Mouse (Mus musculus): ENCODE results near the gene Pm20d1.
A peak's percentile ranks its signal among the peaks of the same experiment; 100 is the strongest.

The Pm20d1 gene

DNA sequence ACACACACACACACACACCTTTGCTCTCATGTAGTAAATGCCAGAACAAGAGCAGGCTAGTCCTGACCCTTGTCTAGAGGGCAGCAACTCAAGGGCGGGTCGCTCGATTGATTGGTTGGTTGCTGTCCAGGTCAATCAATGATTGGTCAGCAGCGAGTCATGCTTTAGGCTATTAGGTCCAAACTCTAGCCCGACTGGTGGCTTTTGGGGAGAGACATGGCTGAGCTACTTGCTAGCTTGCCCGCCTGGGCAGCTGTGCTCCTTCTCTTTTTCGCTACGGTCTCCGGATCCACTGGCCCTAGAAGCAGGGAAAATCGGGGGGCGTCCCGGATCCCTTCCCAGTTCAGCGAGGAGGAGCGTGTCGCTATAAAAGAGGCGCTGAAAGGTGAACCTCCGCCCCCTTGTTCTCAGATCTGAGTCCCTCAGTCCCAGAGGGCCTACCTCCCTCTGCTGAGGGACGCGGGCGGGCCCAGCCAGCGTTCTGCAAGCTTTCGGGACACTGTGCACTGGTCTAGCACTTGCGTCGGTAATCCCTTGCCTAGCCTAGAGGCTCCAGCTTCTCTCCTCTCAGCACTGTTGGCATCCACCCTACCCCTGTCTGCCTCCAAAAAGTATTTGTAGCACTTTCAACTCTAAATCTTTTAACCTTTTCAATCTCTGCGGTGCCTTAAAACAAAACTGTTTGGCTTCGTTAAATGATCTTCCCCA is at the start of gene Pm20d1:
Pm20d1 (plus strand) TSS at position 180 of the 708 bp plus-strand sequence.
- peak; percentile 73 for DNase-seq

DNA sequence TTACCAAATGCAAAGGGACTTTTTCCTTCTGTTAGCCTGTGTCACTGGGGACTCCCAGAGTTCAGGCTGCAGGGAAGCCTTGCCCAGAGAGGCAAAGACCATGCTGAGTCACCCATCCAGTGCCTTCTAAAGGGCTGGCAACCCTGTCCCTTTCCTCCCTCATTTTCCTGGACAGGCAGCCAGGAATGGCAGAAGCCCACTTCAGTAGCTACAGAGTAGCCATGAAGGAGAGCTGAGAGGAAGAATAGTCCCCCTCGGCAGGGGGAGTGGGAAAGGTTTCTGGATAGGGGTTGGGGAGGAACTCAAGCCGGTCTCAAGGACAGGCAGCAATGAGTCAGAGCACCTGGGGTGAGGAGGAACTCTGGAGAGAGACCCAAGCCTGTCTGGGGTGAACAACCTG is 49.4 kb upstream of the Pm20d1 start:
- DNase-seq, result no peak

DNA sequence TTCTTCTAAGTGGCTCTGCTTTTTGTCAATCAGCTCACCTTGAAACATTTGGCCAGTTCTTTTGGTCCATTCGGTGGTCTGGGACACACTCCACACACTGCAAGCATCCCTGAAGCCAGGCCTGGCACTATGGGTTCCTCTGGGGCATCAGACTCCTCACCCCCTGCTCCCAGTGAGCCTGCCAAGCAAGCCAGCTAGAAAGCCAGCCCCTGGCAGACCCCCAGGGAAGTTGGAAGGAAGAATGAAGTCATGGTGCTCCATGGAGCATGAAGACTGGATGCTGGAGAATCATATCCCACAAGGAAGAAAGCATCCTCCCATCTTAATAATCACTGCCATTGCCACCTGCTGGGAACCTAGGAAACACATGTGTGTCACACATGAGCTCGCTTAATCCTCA is 48.5 kb upstream of the Pm20d1 start:
- no peak for DNase-seq

DNA sequence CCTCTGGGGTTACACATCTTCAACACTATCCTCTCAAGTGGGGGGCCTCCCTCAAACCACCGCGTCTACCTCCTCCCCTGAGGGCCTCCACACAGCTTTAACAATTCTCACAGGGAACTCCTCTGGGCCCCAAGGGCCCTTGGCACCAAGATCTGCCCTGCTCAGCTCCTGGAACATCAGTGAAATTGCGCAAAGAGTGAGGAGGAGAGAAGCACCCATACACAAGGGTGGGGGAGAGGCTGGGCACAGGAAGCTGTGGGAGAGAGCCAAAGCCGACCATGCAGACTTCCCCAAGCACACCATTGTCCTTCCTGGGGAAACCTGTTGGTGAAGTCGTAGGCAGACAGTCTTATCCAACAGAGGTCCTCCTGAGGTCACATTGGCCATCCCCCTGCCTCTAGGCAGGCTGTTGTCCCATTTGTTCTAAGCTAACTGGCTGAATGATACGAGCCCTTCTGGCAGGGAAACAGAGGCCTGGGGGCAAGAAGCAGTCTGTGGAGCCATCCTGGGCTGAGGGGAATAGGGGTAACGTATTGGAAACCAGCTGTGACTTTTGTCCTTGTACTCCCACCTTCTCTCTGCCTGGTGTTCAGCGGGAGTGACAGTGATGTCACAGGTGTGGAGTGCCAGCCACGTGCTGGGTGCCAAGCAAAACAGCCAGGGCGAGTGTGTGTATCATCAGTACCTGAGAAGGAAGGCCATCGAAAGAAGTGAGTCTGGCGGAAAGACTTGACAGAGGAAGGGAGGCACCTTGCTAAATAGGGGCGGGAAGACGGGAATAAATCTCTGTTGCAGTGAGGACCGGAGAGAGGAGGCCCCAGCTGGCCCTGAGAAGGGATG is 47.3 kb upstream of the Pm20d1 start:
- DNase-seq, result no peak

DNA sequence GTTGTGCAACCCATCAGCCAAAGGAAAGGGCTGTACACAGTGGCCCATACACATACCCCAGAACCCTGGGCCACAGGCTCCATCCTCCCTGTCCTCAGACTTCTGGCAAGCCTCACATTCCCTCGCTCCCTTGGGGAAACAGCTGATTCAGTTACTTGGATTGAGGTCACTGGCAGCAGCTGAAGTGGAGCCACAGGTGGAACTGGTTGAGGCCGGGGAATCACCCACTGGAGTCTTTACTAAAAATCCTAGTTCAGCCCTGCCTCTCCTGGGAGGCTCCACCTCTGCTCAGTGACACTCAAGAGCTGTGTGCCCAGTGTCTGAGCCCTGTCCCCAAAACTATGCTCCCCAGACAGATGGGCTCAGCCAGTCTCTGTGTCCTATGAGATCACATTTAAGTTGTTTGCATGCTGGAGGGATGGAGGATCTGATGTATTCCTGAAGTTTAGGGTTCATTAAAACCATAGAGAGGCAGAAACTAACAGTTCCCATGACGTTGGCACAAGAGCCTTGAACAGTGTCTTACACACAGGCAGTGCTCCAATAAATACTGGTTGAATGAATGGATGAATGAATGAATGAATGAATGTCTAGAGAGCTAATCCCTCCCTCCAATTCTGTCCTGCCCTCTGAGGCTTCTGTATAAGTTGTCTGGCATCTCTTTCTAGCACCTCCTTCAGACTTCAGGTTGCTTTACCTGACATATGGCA is 45.8 kb upstream of the Pm20d1 start:
- peak; percentile 17 for DNase-seq

DNA sequence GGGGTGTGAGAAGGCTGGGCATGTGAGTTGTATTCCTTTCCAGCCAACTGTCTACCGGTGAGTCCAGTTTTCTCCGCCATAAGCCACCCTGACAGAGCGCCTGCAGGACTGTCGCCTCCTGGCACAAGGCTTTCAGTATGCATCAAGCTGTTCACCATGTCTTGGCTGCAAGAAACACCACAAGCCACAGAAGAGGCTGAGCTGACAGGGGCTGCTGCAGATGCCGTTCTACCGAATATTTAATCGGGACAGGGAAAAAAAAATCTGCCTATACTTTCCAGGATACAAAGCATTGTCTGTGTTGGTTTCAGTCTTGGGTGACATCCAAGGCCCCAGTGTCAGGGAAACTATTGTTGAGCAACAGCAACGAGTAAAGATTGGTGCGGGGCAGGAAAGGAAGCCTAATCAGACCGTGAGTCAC is 45.3 kb upstream of the Pm20d1 start:
- no peak for DNase-seq

DNA sequence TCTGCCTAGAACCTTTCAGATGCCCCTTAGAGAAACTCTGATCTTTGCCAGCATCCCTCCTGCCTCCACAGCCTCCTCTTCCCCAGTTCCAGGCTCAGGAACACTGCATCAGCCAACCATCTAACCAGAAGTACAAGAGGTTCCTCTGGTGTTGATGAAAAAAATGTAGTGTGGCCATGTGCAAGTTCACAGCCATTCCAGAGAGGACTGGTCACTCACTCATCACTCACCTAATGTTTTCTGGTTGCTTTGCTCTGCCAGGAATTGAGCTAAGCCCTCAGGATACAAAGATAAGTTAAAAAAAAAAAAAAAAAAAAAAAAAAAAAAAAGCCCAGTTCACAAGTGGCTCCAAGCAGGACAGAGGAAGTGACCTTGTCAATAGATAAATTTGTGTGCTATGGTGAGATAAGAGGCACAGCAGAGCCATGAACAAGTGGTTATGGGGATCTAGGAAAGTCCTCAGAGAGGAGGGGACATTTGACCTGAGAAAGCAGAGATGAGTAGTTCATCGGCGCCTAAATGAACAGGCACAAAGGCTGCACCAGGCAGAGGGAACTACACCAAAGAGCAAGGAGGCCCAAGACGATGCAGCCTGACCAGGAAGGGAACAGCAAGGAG is 42.9 kb upstream of the Pm20d1 start:
- no peak for DNase-seq

DNA sequence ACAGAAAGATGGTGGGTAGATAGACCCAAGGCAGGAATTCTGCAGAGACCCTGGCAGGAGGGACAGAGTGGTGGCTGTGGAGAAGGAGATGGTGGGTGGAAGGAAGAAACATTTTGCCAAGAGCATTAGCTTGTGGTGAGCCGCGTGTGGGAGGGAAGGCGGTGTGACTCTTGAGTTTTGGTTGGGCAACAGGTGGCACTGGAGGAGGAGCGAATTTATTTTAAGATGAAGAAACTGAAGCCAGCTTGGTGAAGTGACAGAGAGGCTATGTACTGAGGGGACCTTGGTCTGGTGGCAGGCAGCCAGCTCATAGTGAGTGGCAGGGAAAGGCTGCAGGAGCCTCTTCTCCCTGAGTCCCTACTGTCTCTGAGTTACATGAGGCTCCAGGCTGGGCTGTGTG is 42.3 kb upstream of the Pm20d1 start:
- DNase-seq, result no peak

DNA sequence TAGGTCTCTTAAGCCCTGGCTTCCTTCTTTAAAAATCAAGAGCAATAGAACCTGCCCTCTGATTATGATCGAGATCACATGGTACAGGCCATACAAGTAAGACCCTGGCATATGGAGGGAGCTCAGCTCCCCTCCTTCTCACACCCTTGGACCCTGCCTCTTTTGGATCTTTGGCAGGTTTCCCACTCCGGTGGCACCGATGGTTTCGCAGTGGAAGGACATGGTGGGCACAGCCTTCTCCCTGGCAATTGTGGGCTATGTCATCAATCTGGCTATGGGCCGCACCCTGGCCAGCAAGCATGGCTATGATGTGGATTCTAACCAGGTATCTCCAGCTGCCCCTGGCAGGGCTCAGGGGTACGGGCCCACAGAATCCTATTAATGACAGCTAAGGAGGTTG is 40.0 kb upstream of the Pm20d1 start:
- no peak for DNase-seq

DNA sequence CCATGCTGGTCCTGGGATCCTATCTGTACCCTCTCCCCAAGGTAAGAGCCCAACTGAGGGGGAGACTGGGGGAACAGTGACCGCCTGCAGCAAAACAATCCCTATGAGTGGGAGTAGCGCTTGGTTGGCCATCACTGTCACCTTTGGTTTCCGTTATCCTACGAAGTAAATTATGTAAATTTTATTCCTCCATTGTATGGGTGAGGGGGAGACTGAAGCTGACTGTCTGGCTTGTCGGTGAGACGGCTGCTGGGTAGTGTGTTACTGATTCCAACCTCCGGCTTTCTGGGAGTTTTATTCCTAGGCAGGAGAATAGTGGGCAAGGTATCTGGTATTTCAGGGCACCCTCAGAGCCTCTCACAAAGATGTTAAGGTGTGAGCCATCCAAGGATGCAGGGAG is 38.4 kb upstream of the Pm20d1 start:
- no peak for DNase-seq

DNA sequence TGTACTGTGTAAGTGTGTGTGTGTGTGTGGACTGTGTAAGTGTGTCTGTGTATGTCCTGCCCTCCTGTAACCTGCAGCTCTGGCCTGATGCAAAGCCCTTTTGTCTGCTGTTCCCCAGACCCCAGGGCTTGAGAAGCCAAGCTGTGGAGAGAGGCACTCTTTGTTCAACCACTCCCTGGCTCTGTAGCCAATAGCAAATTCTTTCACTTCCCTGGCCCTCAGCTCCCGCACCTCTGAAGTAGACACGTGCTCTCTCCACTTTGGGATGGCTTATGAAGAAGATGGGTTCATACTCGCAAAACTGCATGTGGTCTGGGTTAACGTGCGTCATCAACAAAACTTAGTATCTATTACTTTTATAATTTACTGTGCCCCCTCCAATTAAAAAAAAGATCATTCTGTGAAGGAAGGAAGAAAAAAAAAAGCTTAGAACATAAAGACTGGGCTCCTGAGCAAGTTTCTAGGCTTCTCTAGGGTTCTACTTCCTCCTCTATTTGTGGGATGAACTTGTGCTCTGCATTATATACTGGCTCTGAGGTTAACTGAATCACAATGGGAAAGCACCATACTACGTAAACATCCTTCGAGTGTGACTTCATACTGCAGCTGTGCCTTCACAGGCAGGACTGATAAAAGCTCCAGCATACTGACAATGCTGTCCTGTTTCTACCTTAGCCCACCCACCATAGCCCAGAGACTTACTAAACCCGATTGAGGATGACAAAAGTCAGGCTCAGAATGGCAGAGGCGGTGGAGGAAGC is 37.3 kb upstream of the Pm20d1 start:
- peak; percentile 16 for DNase-seq

DNA sequence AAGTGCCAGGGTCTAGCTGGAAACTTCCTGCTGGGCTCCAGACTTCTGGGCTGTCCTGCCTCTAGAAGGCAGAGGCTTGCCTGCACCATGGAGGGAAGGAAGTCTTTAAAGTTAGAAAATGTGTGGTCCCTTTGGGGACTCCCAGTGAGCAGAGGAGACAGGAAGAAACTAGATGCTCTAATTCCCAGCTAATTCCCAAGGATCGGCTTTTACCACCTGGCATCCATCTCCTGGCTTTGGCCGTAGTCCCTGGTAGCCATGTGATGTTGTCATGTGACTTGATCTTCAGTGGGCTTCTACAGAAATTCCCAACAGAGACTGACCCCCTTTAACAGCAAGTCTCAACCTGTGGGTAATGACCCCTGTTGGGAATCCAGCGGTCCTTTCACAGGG is 36.8 kb upstream of the Pm20d1 start:
- no peak for DNase-seq

DNA sequence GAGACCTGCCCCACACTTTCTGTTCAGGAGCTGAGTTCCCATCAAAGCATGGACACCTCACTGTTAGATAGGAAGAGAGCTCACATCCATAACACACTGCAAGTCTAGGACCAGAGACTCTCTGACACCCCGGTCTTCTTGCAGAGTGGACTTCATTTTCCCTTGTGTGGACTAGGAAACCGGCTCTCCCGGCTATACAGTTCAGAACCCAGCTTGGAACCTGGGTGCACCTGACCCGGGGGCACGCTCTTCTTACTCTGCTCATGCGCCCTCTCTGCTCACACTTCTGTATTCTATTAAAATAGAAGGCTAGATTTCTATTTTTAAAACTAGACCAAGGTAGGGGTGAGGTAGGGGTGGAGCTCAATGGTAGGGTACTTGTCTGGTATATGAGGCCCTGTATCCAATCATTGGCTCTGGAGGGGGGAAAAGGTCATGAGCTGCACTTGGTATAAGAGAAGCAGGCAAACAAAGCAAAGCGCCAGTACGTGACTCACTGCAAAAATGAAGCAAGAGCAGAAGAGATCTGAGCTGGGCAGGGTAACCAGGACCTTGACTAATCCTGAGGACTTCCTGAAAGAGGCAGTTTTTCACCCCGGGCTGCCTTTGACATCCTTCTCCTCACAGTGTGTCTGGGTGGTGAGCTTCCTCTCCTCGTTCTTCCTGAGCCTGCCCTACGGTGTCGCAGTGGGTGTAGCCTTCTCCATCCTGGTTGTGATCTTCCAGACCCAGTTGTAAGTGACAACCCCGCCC is 35.9 kb upstream of the Pm20d1 start:
- DNase-seq, result no peak

DNA sequence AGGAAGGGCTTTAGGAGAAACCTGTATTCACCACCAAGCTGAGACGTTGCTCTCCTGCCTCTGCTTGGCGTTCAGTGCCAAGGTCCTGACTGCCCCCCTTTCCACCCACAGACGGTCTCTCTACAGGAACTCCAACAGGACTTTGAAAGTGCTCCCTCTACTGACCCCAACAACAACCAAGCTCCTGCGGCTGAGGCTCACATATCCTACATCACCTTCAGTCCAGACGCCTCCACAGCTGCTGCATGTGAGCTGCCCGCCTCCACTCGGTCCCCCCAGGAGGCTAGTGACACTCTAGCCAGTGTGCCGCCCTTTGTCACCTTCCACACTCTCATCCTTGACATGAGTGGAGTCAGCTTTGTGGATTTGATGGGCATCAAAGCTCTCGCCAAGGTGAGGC is 33.5 kb upstream of the Pm20d1 start:
- DNase-seq, result no peak

DNA sequence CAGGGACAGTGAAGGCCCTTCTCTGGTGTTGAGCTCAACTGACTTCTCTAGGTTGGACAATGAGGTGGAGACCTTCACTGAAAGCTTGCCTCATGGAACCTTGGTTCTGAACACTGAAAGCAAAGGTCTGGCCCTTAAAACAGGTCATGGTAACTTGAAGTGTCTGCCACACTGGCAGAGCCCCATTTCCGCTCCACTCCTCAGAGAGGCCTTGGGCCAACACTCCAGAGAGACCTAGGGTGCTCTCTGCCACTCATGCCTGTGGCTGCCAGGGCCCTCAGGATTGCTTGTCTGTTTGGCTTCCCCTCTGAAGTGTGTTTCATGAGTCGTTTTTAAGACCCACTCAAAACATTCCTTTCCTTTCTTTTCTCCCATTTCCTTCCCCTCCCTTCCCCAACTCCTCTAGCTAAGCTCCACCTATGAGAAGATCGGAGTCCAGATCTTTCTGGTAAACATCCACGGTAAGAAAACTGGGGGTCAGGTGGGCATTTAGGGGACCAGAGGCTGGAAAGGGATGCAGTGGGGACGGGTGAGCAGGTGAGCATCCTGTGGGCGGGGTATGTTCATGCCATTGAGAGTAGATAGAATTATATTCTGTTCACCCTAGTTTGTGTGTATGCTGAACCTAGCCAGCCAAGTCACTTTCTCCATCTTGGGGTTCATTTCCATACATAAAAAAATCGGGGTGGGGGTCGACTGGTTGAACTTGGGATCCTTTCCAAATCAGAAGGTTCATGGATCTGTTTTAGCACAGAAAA is 32.4 kb upstream of the Pm20d1 start:
- no peak for DNase-seq

DNA sequence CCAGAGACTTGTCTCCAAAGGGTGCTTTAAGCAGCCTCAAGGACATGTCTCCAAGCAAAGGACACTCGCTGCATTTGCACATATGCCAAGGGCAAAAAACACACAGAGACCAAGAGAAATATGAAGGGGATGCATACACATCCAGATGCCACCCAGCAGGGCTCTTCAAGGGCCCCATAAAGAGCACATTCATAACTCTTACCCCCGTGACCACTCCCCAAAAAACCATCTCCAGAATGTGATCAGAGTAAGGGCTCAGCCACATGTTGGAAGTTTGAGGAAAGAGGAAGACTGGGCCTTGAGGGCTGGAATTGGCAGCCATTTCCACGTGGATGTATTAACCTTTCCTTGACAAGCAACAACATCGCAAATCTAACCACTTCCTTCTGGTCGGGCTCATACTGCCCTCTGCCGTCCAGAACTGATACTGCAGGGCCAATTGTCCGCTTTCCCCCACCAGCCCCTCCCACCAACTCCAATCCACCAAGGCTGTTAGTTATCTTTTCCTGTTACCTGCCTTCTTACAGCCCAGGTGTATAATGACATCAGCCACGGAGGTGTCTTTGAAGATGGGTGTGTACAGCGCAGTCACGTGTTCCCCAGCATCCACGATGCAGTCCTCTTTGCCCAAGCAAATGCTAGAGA is 31.7 kb upstream of the Pm20d1 start:
- DNase-seq, result peak; percentile 76

DNA sequence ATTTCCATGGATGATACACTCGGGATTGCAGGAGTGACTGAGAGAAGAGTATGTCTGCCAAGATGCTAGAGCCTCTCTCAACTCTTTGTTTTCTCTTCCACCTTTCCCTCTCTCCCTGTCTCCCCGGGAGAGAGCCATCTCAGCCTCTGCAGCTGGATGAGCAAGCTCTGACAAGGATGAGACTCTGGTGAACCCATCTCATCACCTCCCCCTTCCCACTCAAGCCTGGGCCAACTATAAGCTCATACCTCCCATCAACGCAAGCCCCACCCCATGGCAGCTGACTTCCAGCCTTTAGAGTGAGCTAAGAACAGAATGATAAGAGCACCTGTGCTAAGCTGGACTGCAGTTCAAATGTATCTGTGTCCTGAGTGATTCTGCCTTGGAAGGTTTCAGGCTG is 27.9 kb upstream of the Pm20d1 start:
- no peak for DNase-seq

DNA sequence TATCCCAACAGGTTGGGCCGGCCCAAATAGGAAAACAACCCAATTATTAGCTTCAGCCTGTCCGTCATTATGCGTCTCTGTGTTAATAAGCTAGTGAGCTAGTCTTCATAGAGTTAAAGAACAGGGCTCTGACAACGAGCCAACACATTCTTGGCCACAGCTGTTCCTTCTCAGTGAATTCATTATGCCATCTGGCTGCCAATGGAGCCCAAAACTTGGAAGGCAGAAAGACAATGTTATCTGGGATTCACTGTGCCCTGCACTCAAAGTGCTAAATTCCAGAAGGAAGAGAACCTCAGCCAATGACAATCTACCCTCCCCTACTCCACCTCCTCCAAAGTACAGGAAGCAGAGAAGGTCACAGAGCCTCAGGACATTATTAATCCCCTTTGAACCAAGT is 26.5 kb upstream of the Pm20d1 start:
- no peak for DNase-seq

DNA sequence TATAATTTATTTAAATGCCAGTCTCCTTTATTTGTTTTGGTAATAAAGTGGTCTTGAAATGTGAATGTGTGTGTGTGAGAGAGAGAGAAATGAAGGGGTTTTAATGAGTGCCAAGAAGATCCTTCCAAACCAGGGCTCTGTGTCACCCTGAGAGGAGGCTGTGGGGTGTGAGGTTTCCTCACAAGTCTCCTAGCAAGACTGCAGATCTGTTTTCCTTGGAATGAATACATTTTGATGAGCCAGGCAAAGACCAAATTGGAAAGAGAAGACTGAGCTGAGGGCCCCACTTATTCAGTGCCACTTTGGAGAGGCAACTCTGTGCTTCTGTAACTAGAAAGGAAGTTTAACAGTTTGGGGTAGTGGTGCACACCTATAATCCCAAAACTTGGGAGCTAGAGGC is 25.7 kb upstream of the Pm20d1 start:
- no peak for DNase-seq

DNA sequence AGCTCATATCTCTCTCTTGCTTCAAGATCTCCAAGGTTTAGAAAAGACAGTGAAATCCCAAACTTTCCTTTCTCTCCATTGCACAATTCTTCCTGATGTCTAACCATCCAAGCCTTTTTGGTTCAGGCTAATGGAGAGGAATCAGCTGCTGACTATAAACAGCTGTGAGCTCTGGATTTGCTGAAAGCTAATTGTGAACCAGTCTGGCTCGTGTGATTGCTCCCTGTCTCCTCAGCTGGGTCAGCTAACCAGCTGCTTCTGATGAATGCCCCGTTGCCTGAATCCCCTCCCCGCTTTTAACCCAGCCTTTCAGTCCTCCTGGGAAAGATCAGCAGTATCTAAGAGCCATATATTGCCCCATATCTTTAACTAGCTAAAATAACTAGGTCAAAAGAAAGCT is 2.6 kb upstream of the Pm20d1 start:
- DNase-seq, result peak; percentile 39

DNA sequence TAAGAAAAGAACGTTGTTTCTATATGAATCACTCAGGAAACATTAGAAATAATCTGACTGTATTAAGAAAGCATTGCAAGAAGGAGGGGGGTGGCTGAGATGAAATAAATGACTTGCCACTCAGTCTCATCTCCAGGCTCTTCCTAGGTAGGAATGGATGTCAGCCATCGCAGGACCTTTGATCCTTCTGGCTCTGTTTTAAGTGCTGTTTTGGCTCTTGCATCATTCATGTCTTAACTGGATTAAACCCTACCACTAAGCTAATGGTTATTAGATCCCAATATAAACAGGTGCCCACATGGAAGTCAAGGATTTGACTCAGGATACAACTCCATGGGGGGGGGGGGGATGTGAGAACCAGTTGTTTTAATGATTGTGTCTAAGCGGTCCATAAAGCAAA is 2.0 kb upstream of the Pm20d1 start:
- no peak for DNase-seq
